Mouse (Mus musculus): ENCODE data around the gene Oas1g. TPM values are rescaled to one million over a fixed set of nuclear protein-coding genes. Genes with fewer than 3 reads are reported as not detected.

Oas1g gene
- total and polyA plus RNA-seq, 2 experiments from 2014 or later = 0.23 to 0.62 TPM

GRCm38 (mm10) chr5:120836731-120837585 is 50.5 kb downstream of the Oas1g start:
- DNase-seq (peak; percentile 57), ATAC-seq (no peak)
- peak; percentile 77 for TF ChIP-seq CTCF (IDR thresholded peaks at IDR 0.05; ENCODE audit: low read depth)
- Histone ChIP-seq H3K4me2 (ENCODE audit: low read depth) (no peak overlapping the region), H3K9me3 (ENCODE audit: low read length) (no peaks in the 10 kb centered on the region), H3K4me3 (ENCODE audit: low read depth, low read length) (no peak overlapping the region), H3K27ac (ENCODE audit: low read depth, low read length) (no peak overlapping the region), H3K9ac (no peak overlapping the region), H3K36me3 (ENCODE audit: insufficient read depth) (no peaks in the 10 kb centered on the region), H3K4me1 (ENCODE audit: insufficient read depth) (no peaks in the 10 kb centered on the region), H3K27me3 (ENCODE audit: insufficient read depth, low read length) (no peaks in the 10 kb centered on the region)
- WGBS = 7% methylated on average over 8 of the region's 8 CpGs

DNA sequence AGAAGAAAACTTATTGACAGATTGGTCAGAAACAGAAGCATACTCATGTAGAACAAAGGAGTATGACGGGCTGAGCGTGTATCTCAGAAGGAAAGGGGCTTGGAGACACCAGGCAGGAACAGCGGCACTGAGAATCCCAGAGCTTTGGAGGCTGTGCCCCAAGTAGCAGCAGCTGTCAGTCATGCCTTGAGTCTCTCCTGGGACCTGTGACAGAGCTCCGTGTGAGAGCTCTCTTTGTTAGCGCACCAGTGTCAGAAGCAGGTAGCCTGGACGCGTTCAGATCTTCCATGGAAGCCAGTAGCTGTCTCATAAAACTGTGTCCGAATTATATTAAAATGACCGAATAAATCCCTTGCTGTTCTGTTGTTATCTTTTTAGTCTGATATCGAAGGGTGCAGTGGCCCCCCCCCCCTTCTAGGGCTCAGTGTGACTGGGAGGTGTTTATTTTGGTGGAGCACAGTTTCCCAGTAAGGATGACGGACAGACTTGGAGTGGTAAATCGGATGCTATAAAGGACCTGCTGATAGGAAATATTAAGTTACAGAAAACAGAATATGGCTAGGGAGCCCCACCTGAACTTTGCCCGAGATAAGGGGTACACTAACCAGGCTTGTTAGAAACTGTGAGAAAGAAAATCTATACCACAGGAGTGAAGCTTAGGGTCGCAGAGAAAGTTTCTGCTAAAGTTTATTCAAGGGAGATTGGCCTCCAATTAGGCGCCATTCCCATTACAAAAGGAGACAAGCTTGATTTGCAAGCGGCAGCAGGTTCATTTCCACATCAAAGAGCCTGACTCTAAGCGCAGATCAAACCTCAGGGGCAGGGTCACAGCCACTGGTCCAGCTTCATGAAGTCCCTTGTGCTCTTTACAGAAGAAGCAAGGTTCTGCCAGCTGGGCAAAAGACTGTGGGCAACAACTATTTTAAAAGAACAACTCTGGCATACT is 53.8 kb downstream of the Oas1g start:
- ATAC-seq (no peak), DNase-seq (peak; percentile 10)

DNA sequence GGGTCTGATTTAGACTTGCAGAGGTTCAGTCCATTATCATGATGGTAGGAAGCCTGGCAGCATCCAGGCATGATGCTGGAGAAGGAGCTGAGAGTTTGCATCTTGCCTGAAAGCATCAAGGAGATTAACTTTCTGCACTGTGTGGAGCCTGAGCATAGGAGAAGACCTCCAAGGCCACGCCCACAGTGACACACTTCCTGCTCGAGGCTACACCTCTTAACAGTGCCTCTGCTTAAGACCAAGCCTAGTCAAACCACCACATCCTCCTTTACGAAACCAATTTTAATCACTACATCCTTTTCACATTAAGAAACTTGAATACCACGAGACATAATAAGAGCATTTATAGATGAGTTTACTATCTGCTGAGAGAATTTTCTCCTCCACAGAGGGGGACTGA is 56.4 kb downstream of the Oas1g start:
- Histone ChIP-seq H3K4me3 (ENCODE audit: low read depth, low read length) (no peak overlapping the region), H3K4me1 (ENCODE audit: insufficient read depth) (no peaks in the 10 kb centered on the region), H3K9me3 (ENCODE audit: low read length) (no peaks in the 10 kb centered on the region), H3K9ac (no peak overlapping the region), H3K36me3 (ENCODE audit: insufficient read depth) (no peaks in the 10 kb centered on the region), H3K27me3 (ENCODE audit: insufficient read depth, low read length) (no peaks in the 10 kb centered on the region), H3K4me2 (ENCODE audit: low read depth) (no peak overlapping the region), H3K27ac (ENCODE audit: low read depth, low read length) (no peak overlapping the region)
- WGBS = 85% methylated on average over 4 of the region's 4 CpGs
- DNase-seq = no peak
- TF ChIP-seq CTCF (IDR thresholded peaks at IDR 0.05; ENCODE audit: low read depth) = no peak
- ATAC-seq = no peak

More for the DNA sequence above, 53.8 kb downstream of the Oas1g start:
- TF ChIP-seq CTCF (IDR thresholded peaks at IDR 0.05; ENCODE audit: low read depth) = no peak
- H3K9me3 ChIP-seq (ENCODE audit: low read length) = no peaks in the 10 kb centered on the region
- 8% methylated on average over 17 of the region's 17 CpGs for WGBS
- no peaks in the 10 kb centered on the region for H3K4me1 ChIP-seq (ENCODE audit: insufficient read depth)
- no peaks in the 10 kb centered on the region for H3K36me3 ChIP-seq (ENCODE audit: insufficient read depth)
- H3K9ac ChIP-seq = no peak overlapping the region
- H3K4me3 ChIP-seq (ENCODE audit: low read depth, low read length) = no peak overlapping the region
- H3K27ac ChIP-seq (ENCODE audit: low read depth, low read length) = no peak overlapping the region
- no peaks in the 10 kb centered on the region for H3K27me3 ChIP-seq (ENCODE audit: insufficient read depth, low read length)
- no peak overlapping the region for H3K4me2 ChIP-seq (ENCODE audit: low read depth)

Small RNAs within 50 kb of the gene (microRNA-seq; reads per million reads assigned to microRNA genes)
- gene Gm22907 = 0 reads per million in 2 experiments

Other genes with a start within 250 kb of the Oas1g start
- 25.9 and 36.8 TPM in 2 replicates for gene Rasal1, start 238.8 kb downstream of the Oas1g start, total RNA-seq (2014; rRNA removed)
- gene Rasal1, start 238.8 kb downstream of the Oas1g start, polyA plus RNA-seq (2015; fragmentation: Nextera tagmentation; extraction: Ambion mirVana) = 14.0 and 20.0 TPM in 2 replicates
- 154 and 193 TPM in 2 replicates for gene Dtx1, start 175.7 kb downstream of the Oas1g start, total RNA-seq (2014; rRNA removed)
- gene Dtx1, start 175.7 kb downstream of the Oas1g start, polyA plus RNA-seq (2015; fragmentation: Nextera tagmentation; extraction: Ambion mirVana) = 59.4 and 65.2 TPM in 2 replicates
- 0.38 and 0.71 TPM in 2 replicates for gene Oas2, start 137.8 kb downstream of the Oas1g start, total RNA-seq (2014; rRNA removed)
- gene Oas2, start 137.8 kb downstream of the Oas1g start, polyA plus RNA-seq (2015; fragmentation: Nextera tagmentation; extraction: Ambion mirVana) = 0.19 and 0.30 TPM in 2 replicates
- 0.38 and 0.52 TPM in 2 replicates for gene Oas3, start 110.0 kb downstream of the Oas1g start, total RNA-seq (2014; rRNA removed)
- 0.29 and 0.69 TPM in 2 replicates for gene Oas3, start 110.0 kb downstream of the Oas1g start, polyA plus RNA-seq (2015; fragmentation: Nextera tagmentation; extraction: Ambion mirVana)
- not detected in 2 replicates for gene Oas1e, start 92.1 kb downstream of the Oas1g start, total RNA-seq (2014; rRNA removed)
- 0.13 and 0.21 TPM in 2 replicates for gene Oas1e, start 92.1 kb downstream of the Oas1g start, polyA plus RNA-seq (2015; fragmentation: Nextera tagmentation; extraction: Ambion mirVana)
- 0.69 and 1.8 TPM in 2 replicates for gene Oas1c, start 75.1 kb downstream of the Oas1g start, total RNA-seq (2014; rRNA removed)
- gene Oas1c, start 75.1 kb downstream of the Oas1g start, polyA plus RNA-seq (2015; fragmentation: Nextera tagmentation; extraction: Ambion mirVana) = 0.63 and 0.80 TPM in 2 replicates
- gene Oas1f, start 40.2 kb downstream of the Oas1g start, total RNA-seq (2014; rRNA removed) = not detected in 2 replicates
- not detected in 2 replicates for gene Oas1f, start 40.2 kb downstream of the Oas1g start, polyA plus RNA-seq (2015; fragmentation: Nextera tagmentation; extraction: Ambion mirVana)
- gene Oas1h, start 26.2 kb downstream of the Oas1g start, total RNA-seq (2014; rRNA removed) = not detected in 2 replicates
- gene Oas1h, start 26.2 kb downstream of the Oas1g start, polyA plus RNA-seq (2015; fragmentation: Nextera tagmentation; extraction: Ambion mirVana) = not detected in 2 replicates
- gene Oas1a, start 19.9 kb upstream of the Oas1g start, total RNA-seq (2014; rRNA removed) = 0.77 and 2.0 TPM in 2 replicates
- gene Oas1a, start 19.9 kb upstream of the Oas1g start, polyA plus RNA-seq (2015; fragmentation: Nextera tagmentation; extraction: Ambion mirVana) = 1.2 and 1.3 TPM in 2 replicates
- 0.15 and 0.48 TPM in 2 replicates for gene Oas1d, start 26.9 kb upstream of the Oas1g start, total RNA-seq (2014; rRNA removed)
- 0.41 TPM in 1 of 2 replicates, not detected in the other for gene Oas1d, start 26.9 kb upstream of the Oas1g start, polyA plus RNA-seq (2015; fragmentation: Nextera tagmentation; extraction: Ambion mirVana)
- 39.2 and 44.1 TPM in 2 replicates for gene Rph3a, start 122.5 kb upstream of the Oas1g start, total RNA-seq (2014; rRNA removed)
- 29.5 and 36.4 TPM in 2 replicates for gene Rph3a, start 122.5 kb upstream of the Oas1g start, polyA plus RNA-seq (2015; fragmentation: Nextera tagmentation; extraction: Ambion mirVana)

Data from forebrain, postnatal 0 days (tissue).